Comparison of ENCODE assay signal across 9 mouse cellular contexts in genomic region chr2:164948962-164949361, GRCm38 (mm10). TPM values are rescaled to one million over a fixed set of nuclear protein-coding genes. Genes with fewer than 3 reads are reported as not detected.
DNase-seq lines count a peak whose midpoint lies in the region; ATAC-seq and TF ChIP-seq lines count a peak whose summit lies in the region.
"Had no signal": no experiment of that assay in that cellular context is flagged by ENCODE, and none has a peak within 500 bp of the region (broad histone marks: within the 10 kb centered on the region; RNA-seq: fewer than 3 reads in every experiment).

No protein-coding gene starts in this region.

- WGBS in neural tube, embryonic 11.5 days: 5% methylated on average over 25 of the region's 25 CpGs
- 10% methylated on average over 25 of the region's 25 CpGs for WGBS in forebrain, postnatal 0 days
- WGBS in liver, embryonic 15.5 days (ENCODE audit: insufficient replicate concordance): 6% methylated on average over 25 of the region's 25 CpGs

- ATAC-seq in neural tube, embryonic 11.5 days (ENCODE audit: insufficient read depth, low FRiP score, low TSS enrichment): no peak
- no peak for ATAC-seq in forebrain, postnatal 0 days
- ATAC-seq in liver, embryonic 15.5 days (ENCODE audit: insufficient read depth): no peak
- ATAC-seq: activated CD4-positive, CD25-positive, alpha-beta regulatory T cell, adult 4 months had no signal

- H3K4me3 ChIP-seq in neural tube, embryonic 11.5 days (ENCODE audit: low read depth, low read length): no peak overlapping the region
- peak overlapping the region; percentile 19; the same call in 1 of the 2 replicates for H3K4me3 ChIP-seq in forebrain, postnatal 0 days (ENCODE audit: low read depth, low read length)
- peak overlapping the region; percentile 21; the same call in 1 of the 2 replicates for H3K4me3 ChIP-seq in liver, embryonic 15.5 days (replicated peaks)

- no peaks in the 10 kb centered on the region for H3K4me1 ChIP-seq in neural tube, embryonic 11.5 days (ENCODE audit: control insufficient read depth, insufficient read depth, low read length)
- H3K4me1 ChIP-seq in forebrain, postnatal 0 days (ENCODE audit: insufficient read depth): peaks cover 3% of the 10 kb centered on the region; the same call in 1 of the 2 replicates
- H3K4me1 ChIP-seq in liver, embryonic 15.5 days (replicated peaks): peaks cover 15% of the 10 kb centered on the region

- peak overlapping the region; percentile 17; the same call in 1 of the 2 replicates for H3K4me2 ChIP-seq in neural tube, embryonic 11.5 days (ENCODE audit: low read depth)
- H3K4me2 ChIP-seq in forebrain, postnatal 0 days (ENCODE audit: low read depth): peak overlapping the region; percentile 32
- H3K4me2 ChIP-seq in liver, embryonic 15.5 days: no peak overlapping the region

- no peaks in the 10 kb centered on the region for H3K9me3 ChIP-seq in neural tube, embryonic 11.5 days (ENCODE audit: control insufficient read depth, low read length)
- H3K9me3 ChIP-seq in forebrain, postnatal 0 days (ENCODE audit: low read length): no peaks in the 10 kb centered on the region
- H3K9me3 ChIP-seq in liver, embryonic 15.5 days (replicated peaks): no peaks in the 10 kb centered on the region

- peaks cover 58% of the 10 kb centered on the region for H3K27me3 ChIP-seq in neural tube, embryonic 11.5 days (ENCODE audit: control insufficient read depth, insufficient read depth, low read length)
- H3K27me3 ChIP-seq in forebrain, postnatal 0 days (ENCODE audit: insufficient read depth, low read length): peaks cover 36% of the 10 kb centered on the region
- H3K27me3 ChIP-seq in liver, embryonic 15.5 days: peaks cover 88% of the 10 kb centered on the region

- H3K27ac ChIP-seq in neural tube, embryonic 11.5 days (ENCODE audit: low read depth, low read length): no peak overlapping the region
- no peak overlapping the region for H3K27ac ChIP-seq in forebrain, postnatal 0 days (ENCODE audit: low read depth, low read length)
- no peak overlapping the region for H3K27ac ChIP-seq in liver, embryonic 15.5 days (replicated peaks)

- TF ChIP-seq CTCF in forebrain, postnatal 0 days (IDR thresholded peaks at IDR 0.05; ENCODE audit: low read depth): no peak

- no peaks in the 10 kb centered on the region for H3K36me3 ChIP-seq in neural tube, embryonic 11.5 days (ENCODE audit: control insufficient read depth, insufficient read depth, low read length)
- H3K36me3 ChIP-seq in forebrain, postnatal 0 days (ENCODE audit: insufficient read depth): no peaks in the 10 kb centered on the region
- H3K36me3 ChIP-seq in liver, embryonic 15.5 days (replicated peaks): no peaks in the 10 kb centered on the region

- DNase-seq in neural tube, embryonic 11.5 days (ENCODE audit: low spot score): peak; percentile 35
- DNase-seq in neural tube, embryonic 10.5 days (ENCODE audit: extremely low spot score, low spot score): no peak
- DNase-seq in forebrain, postnatal 0 days: no peak
- no peak for DNase-seq in urinary bladder, postnatal 25 days (ENCODE audit: low spot score)
- no peak for DNase-seq in layer of hippocampus, postnatal 10 days (ENCODE audit: low spot score in 2 of 2)
- DNase-seq in urinary bladder, postnatal 14 days (ENCODE audit: low spot score): no peak
- DNase-seq: kidney, postnatal 4 days had no signal

- no peak overlapping the region for H3K9ac ChIP-seq in neural tube, embryonic 11.5 days (ENCODE audit: low read length)
- H3K9ac ChIP-seq in forebrain, postnatal 0 days: no peak overlapping the region
- no peak overlapping the region for H3K9ac ChIP-seq in liver, embryonic 15.5 days

RNA-seq across cellular contexts. Expression of gene Mmp9, which starts 8.4 kb away (rescaled TPM):
- polyA plus RNA-seq in neural tube, embryonic 11.5 days (2014; fragmentation: Nextera tagmentation; extraction: Ambion mirVana): 1.2 and 2.1 TPM in 2 replicates
- total RNA-seq in forebrain, postnatal 0 days (2014; rRNA removed): 5.3 and 14.2 TPM in 2 replicates
- polyA plus RNA-seq in forebrain, postnatal 0 days (2015; fragmentation: Nextera tagmentation; extraction: Ambion mirVana): 5.3 and 8.3 TPM in 2 replicates
- 5.9 and 10.2 TPM in 2 replicates for polyA plus RNA-seq in liver, embryonic 15.5 days (2015; fragmentation: Nextera tagmentation; extraction: Ambion mirVana)
- total RNA-seq in layer of hippocampus, postnatal 10 days (2021): 1 to 10 TPM; 2.8 TPM

RNA-seq across cellular contexts. Expression of gene Slc12a5, which starts 11.6 kb away (rescaled TPM):
- 6.0 and 6.5 TPM in 2 replicates for polyA plus RNA-seq in neural tube, embryonic 11.5 days (2014; fragmentation: Nextera tagmentation; extraction: Ambion mirVana)
- 83.2 and 139 TPM in 2 replicates for total RNA-seq in forebrain, postnatal 0 days (2014; rRNA removed)
- polyA plus RNA-seq in forebrain, postnatal 0 days (2015; fragmentation: Nextera tagmentation; extraction: Ambion mirVana): 24.5 and 41.6 TPM in 2 replicates
- polyA plus RNA-seq in liver, embryonic 15.5 days (2015; fragmentation: Nextera tagmentation; extraction: Ambion mirVana): 0.26 and 0.37 TPM in 2 replicates
- 100 to 1,000 TPM; 252 to 272 TPM for total RNA-seq in layer of hippocampus, postnatal 10 days (2021)

RNA-seq across cellular contexts. Expression of gene Zfp335, which starts 37.4 kb away (rescaled TPM):
- 13.9 and 15.4 TPM in 2 replicates for polyA plus RNA-seq in neural tube, embryonic 11.5 days (2014; fragmentation: Nextera tagmentation; extraction: Ambion mirVana)
- 20.9 and 26.0 TPM in 2 replicates for total RNA-seq in forebrain, postnatal 0 days (2014; rRNA removed)
- polyA plus RNA-seq in forebrain, postnatal 0 days (2015; fragmentation: Nextera tagmentation; extraction: Ambion mirVana): 10.0 and 11.2 TPM in 2 replicates
- polyA plus RNA-seq in liver, embryonic 15.5 days (2015; fragmentation: Nextera tagmentation; extraction: Ambion mirVana): 5.9 and 6.9 TPM in 2 replicates
- total RNA-seq in layer of hippocampus, postnatal 10 days (2021): 10 to 100 TPM; 24.0 to 24.1 TPM
